Mouse (Mus musculus) ES-E14 (cell line): ENCODE measurements around the gene Trnt1. TPM values are rescaled to one million over a fixed set of nuclear protein-coding genes. Genes with fewer than 3 reads are reported as not detected.

Experiments used
- DNase-seq: peaks from one replicate; pipeline ENCODE4 v3.0.0-alpha.2; 2013; ENCODE audit warnings: low read depth, low spot score
- H3K27ac ChIP-seq: 2 replicates; pipeline ENCODE4 v1.5.1; 2012; ENCODE audit warnings: low read depth, mild to moderate bottlenecking, low read length, moderate library complexity, mixed read lengths; ENCODE audit not compliant: poor library complexity, insufficient read depth, severe bottlenecking
- H3K36me3 ChIP-seq: 2 replicates; pipeline ENCODE4 v1.6.1; 2012; ENCODE audit warnings: mild to moderate bottlenecking, low read length, moderate library complexity, mixed read lengths; ENCODE audit not compliant: control insufficient read depth, poor library complexity, insufficient read depth, severe bottlenecking
- H3K4me1 ChIP-seq, 2 experiments: fragments of 150-350 bp in 1 of 2; sonication (generic) in 1 of 2; 2 replicates each; pipeline ENCODE4 v1.6.1; 2012; ENCODE audit warnings: low read length in 2 of 2, mild to moderate bottlenecking in 1 of 2, mixed read lengths in 1 of 2; ENCODE audit not compliant: control insufficient read depth in 2 of 2, insufficient read depth in 2 of 2, poor library complexity in 1 of 2
- H3K4me3 ChIP-seq, 2 experiments: fragments of 150-350 bp in 1 of 2; sonication (generic) in 1 of 2; 2 replicates each; pipeline ENCODE4 v1.5.1; 2012; ENCODE audit warnings: low read length in 2 of 2, low read depth in 1 of 2, mild to moderate bottlenecking in 1 of 2, mixed read lengths in 1 of 2; ENCODE audit not compliant: insufficient read depth in 1 of 2, poor library complexity in 1 of 2, severe bottlenecking in 1 of 2
- H3K9ac ChIP-seq: 2 replicates; pipeline ENCODE4 v1.6.1; 2012; ENCODE audit warnings: low read depth, mild to moderate bottlenecking, low read length, mixed read lengths; ENCODE audit not compliant: poor library complexity, insufficient read depth, severe bottlenecking
- H3K9me3 ChIP-seq: fragments of 150-350 bp; sonication (generic); 2 replicates; pipeline ENCODE4 v1.6.1; 2012; ENCODE audit warnings: low read depth, mild to moderate bottlenecking, low read length; ENCODE audit not compliant: control insufficient read depth, insufficient read depth
- CHD2 ChIP-seq: IDR thresholded peaks from 2 replicates; pipeline ENCODE4 v1.6.1; 2014; ENCODE audit warnings: mild to moderate bottlenecking, low read depth, low read length, inconsistent platforms
- HCFC1 ChIP-seq: IDR thresholded peaks from 2 replicates; pipeline ENCODE4 v1.6.1; 2012; ENCODE audit warnings: low read length, inconsistent platforms, borderline replicate concordance; ENCODE audit not compliant: insufficient read depth
- MAFK ChIP-seq: IDR thresholded peaks from 2 replicates; pipeline ENCODE4 v1.6.1; 2014; ENCODE audit warnings: mild to moderate bottlenecking, low read depth, low read length, inconsistent platforms; ENCODE audit not compliant: insufficient read depth
- ZC3H11A ChIP-seq: IDR thresholded peaks from 2 replicates; pipeline ENCODE4 v1.6.1; 2012; ENCODE audit warnings: low read depth, mild to moderate bottlenecking, inconsistent platforms, low read length, borderline replicate concordance
- ZNF384 ChIP-seq: IDR thresholded peaks from 2 replicates; pipeline ENCODE4 v1.6.1; 2012; ENCODE audit warnings: low read depth, low read length, inconsistent platforms
- in situ Hi-C, 2 experiments: fragments of 600-800 bp; cut with MboI; formaldehyde crosslinking; loops; one replicate each; pipeline ENCODE4 v1.15.1; 2025; ENCODE audit warnings: low sequenced_read_pairs in 2 of 2, inconsistent platforms in 1 of 2; ENCODE audit not compliant: unreplicated experiment in 2 of 2
- total RNA-seq: library from RNA; depleted of rRNA; stranded (reverse); fragments of 300-350 nt; gene quantifications from 2 replicates; pipeline ENCODE4 v1.2.3, GENCODE M21; 2012

The Trnt1 gene
- total RNA-seq, 1 experiment: 72.9 TPM

- TF ChIP-seq HCFC1 (no peak), CHD2 (no peak), ZNF384 (no peak), ZC3H11A (no peak), MAFK (no peak)
- DNase-seq: no peak
- Histone ChIP-seq H3K36me3 (peaks cover 3% of the 10 kb centered on the region), H3K9ac (no peak overlapping the region), H3K4me3 (no peak overlapping the region), H3K4me1 (peaks cover 0 to 2% of the 10 kb centered on the region in 2 experiments; a peak in 1 of 4 replicates), H3K27ac (no peak overlapping the region), H3K9me3 (no peaks in the 10 kb centered on the region)
- in situ Hi-C loops: no loop called here
These were observed 2.1 kb upstream of the Trnt1 start for GRCm38 (mm10) chr6:106766774-106767173.

- peak overlapping the region; percentile 93 for H3K9ac ChIP-seq
- peak overlapping the region; percentile 53; the same call in 1 of the 2 replicates for H3K27ac ChIP-seq
- peak overlapping the region; percentile 93 for H3K4me3 ChIP-seq
- in situ Hi-C loops: no loop called here
- no peak for DNase-seq
- no peaks in the 10 kb centered on the region for H3K9me3 ChIP-seq
- TF ChIP-seq CHD2 (no peak; the same call in 1 of the 2 replicates), HCFC1 (no peak), MAFK (no peak), ZC3H11A (no peak), ZNF384 (no peak)
- H3K36me3 ChIP-seq: peaks cover 9% of the 10 kb centered on the region
- peaks cover 0 to 2% of the 10 kb centered on the region in 2 experiments; a peak in 1 of 4 replicates for H3K4me1 ChIP-seq
These were observed 458 bp downstream of the Trnt1 start for GRCm38 (mm10) chr6:106769290-106769866.

GRCm38 (mm10) chr6:106770046-106770445, 1.1 kb downstream of the Trnt1 start:
- peak overlapping the region; percentile 93 for H3K9ac ChIP-seq
- peak overlapping the region; percentile 93 for H3K4me3 ChIP-seq
- peaks cover 0 to 2% of the 10 kb centered on the region in 2 experiments; a peak in 1 of 4 replicates for H3K4me1 ChIP-seq
- H3K27ac ChIP-seq: no peak overlapping the region
- in situ Hi-C loops: no loop called here
- no peak for DNase-seq
- no peak for TF ChIP-seq CHD2
- TF ChIP-seq ZNF384: no peak
- no peak for TF ChIP-seq MAFK
- TF ChIP-seq ZC3H11A: no peak
- TF ChIP-seq HCFC1: no peak
- no peaks in the 10 kb centered on the region for H3K9me3 ChIP-seq
- peaks cover 10% of the 10 kb centered on the region for H3K36me3 ChIP-seq

GRCm38 (mm10) chr6:106787138-106787537, 18.2 kb downstream of the Trnt1 start:
- H3K36me3 ChIP-seq: no peaks in the 10 kb centered on the region; the same call in 1 of the 2 replicates
- in situ Hi-C loops: loop anchor here in 1 of 2 experiments (25.0 kb wide), 1 partner anchor 1275 kb away; the partner anchor contains the start of gene Setmar
- H3K9ac ChIP-seq: no peak overlapping the region
- no peaks in the 10 kb centered on the region for H3K4me1 ChIP-seq
- no peaks in the 10 kb centered on the region for H3K9me3 ChIP-seq
- H3K27ac ChIP-seq: no peak overlapping the region
- H3K4me3 ChIP-seq: no peak overlapping the region
- TF ChIP-seq MAFK: no peak
- TF ChIP-seq CHD2: no peak
- TF ChIP-seq ZC3H11A: no peak
- no peak for TF ChIP-seq ZNF384
- no peak for TF ChIP-seq HCFC1
- DNase-seq: no peak

GRCm38 (mm10) chr6:106791429-106791828, 22.5 kb downstream of the Trnt1 start:
- no peak overlapping the region for H3K9ac ChIP-seq
- peaks cover 15% of the 10 kb centered on the region for H3K36me3 ChIP-seq

More at GRCm38 (mm10) chr6:106791429-106791828, 22.5 kb downstream of the Trnt1 start:
- TF ChIP-seq ZC3H11A: no peak
- TF ChIP-seq MAFK: no peak
- TF ChIP-seq ZNF384: no peak
- no peak for TF ChIP-seq HCFC1
- TF ChIP-seq CHD2: no peak
- H3K27ac ChIP-seq: no peak overlapping the region
- no peaks in the 10 kb centered on the region for H3K9me3 ChIP-seq
- no peaks in the 10 kb centered on the region for H3K4me1 ChIP-seq
- no peak for DNase-seq
- in situ Hi-C loops: loop anchor here in 1 of 2 experiments (25.0 kb wide), 1 partner anchor 1271 kb away; the partner anchor contains the start of gene Setmar
- H3K4me3 ChIP-seq: no peak overlapping the region
